Mouse (Mus musculus) thymus, postnatal 10 days (tissue): ENCODE results near the gene Sbno1.

Experiments
- DNase-seq, 2 experiments: peaks; one replicate each; pipeline ENCODE4 v3.0.0; 2021; ENCODE audit warnings: low spot score in 2 of 2

The Sbno1 gene

GRCm38 (mm10) chr5:124444208-124444607 lies 18.4 kb upstream of the Sbno1 start:
- no peak for DNase-seq

- DNase-seq: no peak
These were observed 16.8 kb upstream of the Sbno1 start for GRCm38 (mm10) chr5:124442628-124443027.

GRCm38 (mm10) chr5:124440094-124440701 lies 14.4 kb upstream of the Sbno1 start:
- DNase-seq: peak; percentile 63 to 67

GRCm38 (mm10) chr5:124439447-124440093 lies 13.8 kb upstream of the Sbno1 start, which contains the start of gene Kmt5a:
Kmt5a (plus strand) TSS chr5:124439930.
- DNase-seq: peak; percentile 92 to 95

GRCm38 (mm10) chr5:124438746-124439145 lies 12.9 kb upstream of the Sbno1 start:
- no peak for DNase-seq

GRCm38 (mm10) chr5:124438229-124438628 lies 12.4 kb upstream of the Sbno1 start:
- peak; percentile 49 to 56 for DNase-seq

- DNase-seq: no peak
These were observed 7.2 kb upstream of the Sbno1 start for GRCm38 (mm10) chr5:124433048-124433447.

GRCm38 (mm10) chr5:124432398-124433012 lies 6.7 kb upstream of the Sbno1 start:
- peak; percentile 62 to 74 for DNase-seq

- DNase-seq: no peak
These were observed 772 bp upstream of the Sbno1 start for GRCm38 (mm10) chr5:124426475-124427071.

GRCm38 (mm10) chr5:124424723-124425411 lies 934 bp downstream of the Sbno1 start:
- DNase-seq: peak; percentile 32 to 39

- peak in 1 of 2 experiments; percentile 21 for DNase-seq
These were observed 1.5 kb downstream of the Sbno1 start for GRCm38 (mm10) chr5:124424200-124424722.

- no peak for DNase-seq
These were observed 4.0 kb downstream of the Sbno1 start for GRCm38 (mm10) chr5:124421786-124422185.

- DNase-seq: no peak
These were observed 6.9 kb downstream of the Sbno1 start for GRCm38 (mm10) chr5:124418903-124419302.

- DNase-seq: no peak
These were observed 13.6 kb downstream of the Sbno1 start for GRCm38 (mm10) chr5:124412163-124412562.

- no peak for DNase-seq
These were observed 15.0 kb downstream of the Sbno1 start for GRCm38 (mm10) chr5:124410808-124411207.

GRCm38 (mm10) chr5:124393726-124394125 lies 32.1 kb downstream of the Sbno1 start:
- no peak for DNase-seq

GRCm38 (mm10) chr5:124392412-124392811 lies 33.4 kb downstream of the Sbno1 start:
- DNase-seq: no peak

GRCm38 (mm10) chr5:124387932-124388331 lies 37.9 kb downstream of the Sbno1 start:
- DNase-seq: peak in 1 of 2 experiments; percentile 18

GRCm38 (mm10) chr5:124380121-124380520 lies 45.7 kb downstream of the Sbno1 start:
- DNase-seq: no peak

GRCm38 (mm10) chr5:124377149-124377548 lies 48.7 kb downstream of the Sbno1 start:
- no peak for DNase-seq

- DNase-seq: no peak
These were observed 49.4 kb downstream of the Sbno1 start for GRCm38 (mm10) chr5:124376401-124376800.

- DNase-seq: no peak
These were observed 51.5 kb downstream of the Sbno1 start for GRCm38 (mm10) chr5:124374298-124374697.
